Mouse (Mus musculus) embryonic facial prominence, embryonic 13.5 days (tissue): Measurements from ENCODE around the gene Wdr38. TPM values are rescaled to one million over a fixed set of nuclear protein-coding genes. Genes with fewer than 3 reads are reported as not detected.

Source experiments
- ATAC-seq: fragments of 200-750 bp; cut with Nextera tagmentation; 2 replicates; pipeline ENCODE4 v1.8.0; 2017; ENCODE audit warnings: low read depth; ENCODE audit not compliant: insufficient number of reproducible peaks, insufficient read depth, low FRiP score, low TSS enrichment
- H3K27ac ChIP-seq: fragments of 300-500 bp; sonication (generic); 2 replicates; pipeline ENCODE4 v1.5.1; 2015; ENCODE audit warnings: moderate library complexity, mild to moderate bottlenecking, inconsistent platforms
- H3K27me3 ChIP-seq: fragments of 300-500 bp; sonication (generic); 2 replicates; pipeline ENCODE4 v1.6.1; 2015; ENCODE audit warnings: mild to moderate bottlenecking, inconsistent platforms
- H3K36me3 ChIP-seq: fragments of 300-500 bp; sonication (generic); 2 replicates; pipeline ENCODE4 v1.6.1; 2015; ENCODE audit warnings: mild to moderate bottlenecking, inconsistent platforms
- H3K4me1 ChIP-seq: fragments of 300-500 bp; sonication (generic); 2 replicates; pipeline ENCODE4 v1.6.1; 2015; ENCODE audit warnings: inconsistent platforms
- H3K4me2 ChIP-seq: fragments of 300-500 bp; sonication (generic); 2 replicates; pipeline ENCODE4 v1.6.1; 2015; ENCODE audit warnings: moderate library complexity, mild to moderate bottlenecking, inconsistent platforms
- H3K4me3 ChIP-seq: fragments of 300-500 bp; sonication (generic); 2 replicates; pipeline ENCODE4 v1.5.1; 2015; ENCODE audit warnings: mild to moderate bottlenecking, inconsistent platforms
- H3K9ac ChIP-seq: fragments of 300-500 bp; sonication (generic); 2 replicates; pipeline ENCODE4 v1.6.1; 2015; ENCODE audit warnings: mild to moderate bottlenecking, inconsistent platforms
- H3K9me3 ChIP-seq: fragments of 300-500 bp; sonication (generic); 2 replicates; pipeline ENCODE4 v1.6.1; 2016; ENCODE audit warnings: inconsistent platforms
- WGBS: fragments of 180-500 bp; shearing (Covaris S2); methylation state at CpG from one replicate; pipeline ENCODE4 v1.1.7; 2015; ENCODE audit warnings: mixed read lengths; 5-methylcytosine and 5-hydroxymethylcytosine counted together
- polyA plus RNA-seq: library from polyadenylated mRNA; unstranded; fragments of >200 nt; fragmentation: Nextera tagmentation; extraction: Ambion mirVana; gene quantifications from 2 replicates; pipeline ENCODE4 v1.2.1, GENCODE M21; 2015

The Wdr38 gene
- polyA plus RNA-seq, 1 experiment from 2014 or later = 2.0 TPM

DNA sequence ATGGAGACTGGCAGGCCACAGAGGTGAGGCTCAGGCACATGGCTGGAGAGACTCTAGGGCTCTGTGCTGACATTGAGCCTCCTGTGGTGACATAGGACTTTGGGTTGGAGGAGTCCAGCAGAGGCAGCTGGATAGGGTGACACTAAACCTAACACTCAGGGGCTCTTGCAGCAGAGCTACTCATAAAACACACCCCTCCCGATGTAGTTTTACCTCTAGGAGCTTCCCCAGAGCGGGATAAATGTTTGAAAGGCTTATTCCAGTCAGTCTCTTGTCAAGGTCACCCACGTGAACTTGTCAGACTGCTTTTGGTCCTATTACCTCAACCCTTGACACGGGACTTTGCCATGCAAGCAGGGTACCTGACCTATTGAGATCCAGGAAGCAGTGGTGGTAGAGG lies 2.1 kb downstream of the Wdr38 start:
- Histone ChIP-seq H3K9me3 (no peaks in the 10 kb centered on the region), H3K4me2 (no peak overlapping the region), H3K36me3 (peaks cover 45% of the 10 kb centered on the region), H3K9ac (no peak overlapping the region), H3K4me1 (peaks cover 28% of the 10 kb centered on the region), H3K27ac (no peak overlapping the region), H3K27me3 (no peaks in the 10 kb centered on the region), H3K4me3 (no peak overlapping the region)
- WGBS = 54% methylated on average over 4 of the region's 4 CpGs
- ATAC-seq = no peak

DNA sequence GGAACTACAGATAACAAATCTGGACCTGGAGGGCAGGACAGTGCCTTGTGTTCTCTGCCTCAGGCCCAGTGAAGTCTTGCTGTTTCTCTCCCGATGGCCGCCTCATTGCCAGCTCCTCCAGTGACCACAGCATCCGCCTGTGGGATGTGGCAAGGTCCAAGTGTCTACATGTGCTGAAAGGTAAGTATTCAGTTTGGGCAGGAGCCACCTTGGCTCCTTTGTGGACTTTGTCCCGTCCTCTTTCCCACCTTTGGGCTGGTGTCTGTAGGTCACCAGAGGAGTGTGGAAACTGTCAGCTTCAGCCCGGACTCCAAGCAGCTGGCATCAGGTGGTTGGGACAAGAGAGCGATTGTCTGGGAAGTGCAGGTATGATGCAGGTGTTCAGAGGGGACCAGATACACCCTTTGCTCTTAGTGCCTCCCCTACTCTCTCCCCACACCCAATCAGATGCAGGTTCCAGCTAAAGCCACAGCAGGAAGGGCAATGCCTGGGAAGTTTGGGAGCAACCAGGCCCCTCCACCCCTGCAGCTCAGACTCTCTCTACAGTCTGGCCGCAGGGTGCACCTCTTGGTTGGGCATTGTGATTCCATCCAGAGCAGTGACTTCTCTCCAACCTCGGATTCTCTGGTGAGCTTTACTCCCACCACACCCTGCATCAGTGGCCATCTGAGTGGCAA lies 2.8 kb downstream of the Wdr38 start:
- no peak overlapping the region for H3K4me2 ChIP-seq
- H3K4me1 ChIP-seq = peaks cover 28% of the 10 kb centered on the region
- no peak overlapping the region for H3K4me3 ChIP-seq
- H3K9ac ChIP-seq = no peak overlapping the region
- peaks cover 45% of the 10 kb centered on the region for H3K36me3 ChIP-seq
- WGBS = 67% methylated on average over 8 of the region's 8 CpGs
- no peak overlapping the region for H3K27ac ChIP-seq
- H3K9me3 ChIP-seq = no peaks in the 10 kb centered on the region
- H3K27me3 ChIP-seq = no peaks in the 10 kb centered on the region
- ATAC-seq = no peak

DNA sequence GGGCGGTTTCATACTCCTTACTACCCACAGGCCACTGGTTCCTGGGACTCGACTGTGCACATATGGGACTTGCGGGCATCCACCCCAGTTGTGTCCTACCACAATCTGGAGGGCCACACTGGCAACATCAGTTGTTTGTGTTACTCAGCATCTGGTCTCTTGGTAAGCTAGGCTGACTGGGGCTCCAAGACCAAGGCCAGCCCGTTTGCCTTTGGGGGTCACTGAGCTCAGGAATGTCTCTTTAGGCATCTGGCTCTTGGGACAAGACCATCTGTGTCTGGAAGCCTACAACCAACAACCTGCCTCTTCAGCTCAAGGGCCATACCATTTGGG lies 3.3 kb downstream of the Wdr38 start:
- Histone ChIP-seq H3K9ac (no peak overlapping the region), H3K27ac (no peak overlapping the region), H3K36me3 (peaks cover 45% of the 10 kb centered on the region), H3K4me3 (no peak overlapping the region), H3K9me3 (no peaks in the 10 kb centered on the region), H3K4me2 (no peak overlapping the region), H3K27me3 (no peaks in the 10 kb centered on the region), H3K4me1 (peaks cover 28% of the 10 kb centered on the region)
- 83% methylated on average over 4 of the region's 4 CpGs for WGBS
- no peak for ATAC-seq

DNA sequence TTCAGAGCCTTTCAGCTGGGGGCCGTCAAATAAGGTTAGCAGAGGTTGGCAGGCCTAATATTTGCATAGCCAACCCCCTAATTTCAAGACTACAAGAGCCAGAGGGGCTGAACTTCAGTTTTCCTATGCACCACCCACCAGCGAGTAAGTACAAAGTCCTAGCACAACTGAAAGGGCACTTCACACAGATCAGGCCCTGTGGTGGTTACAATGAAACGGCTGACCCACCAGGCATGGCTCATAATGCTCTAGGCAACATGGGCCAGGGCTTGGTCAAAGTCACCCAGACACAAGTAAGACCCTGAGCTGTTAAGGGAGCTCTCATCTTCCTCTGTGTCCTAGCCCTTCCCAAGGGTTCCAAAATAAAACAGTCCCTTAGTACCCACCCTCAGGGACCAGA lies 4.6 kb downstream of the Wdr38 start:
- Histone ChIP-seq H3K9ac (no peak overlapping the region; the same call in 1 of the 2 replicates), H3K27me3 (no peaks in the 10 kb centered on the region), H3K4me2 (no peak overlapping the region), H3K4me3 (no peak overlapping the region), H3K9me3 (no peaks in the 10 kb centered on the region), H3K4me1 (peaks cover 35% of the 10 kb centered on the region), H3K27ac (no peak overlapping the region), H3K36me3 (peaks cover 45% of the 10 kb centered on the region)
- WGBS = 83% methylated on average over 3 of the region's 3 CpGs
- no peak for ATAC-seq

DNA sequence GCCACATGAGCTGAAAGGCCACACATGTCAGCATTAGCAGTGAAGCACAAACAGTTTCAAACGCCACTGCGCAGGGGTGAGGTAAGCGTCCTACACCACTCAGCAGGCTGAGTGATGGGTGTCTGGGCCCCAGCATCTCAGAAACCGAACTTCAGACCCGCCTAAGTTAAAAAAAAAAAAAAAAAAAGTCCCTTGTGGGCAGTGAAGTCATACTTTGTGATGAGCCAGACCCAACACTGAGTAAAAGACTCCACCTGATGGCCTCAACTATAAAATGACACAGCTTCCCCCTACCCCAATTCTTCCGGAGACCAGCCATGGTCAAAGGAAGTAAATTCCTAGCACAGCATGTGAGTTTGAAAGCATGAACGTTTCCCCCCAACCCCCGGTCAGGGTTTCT lies 5.8 kb downstream of the Wdr38 start:
- Histone ChIP-seq H3K9me3 (no peaks in the 10 kb centered on the region), H3K36me3 (peaks cover 45% of the 10 kb centered on the region), H3K27ac (no peak overlapping the region), H3K27me3 (no peaks in the 10 kb centered on the region), H3K4me2 (peak overlapping the region; percentile 87), H3K9ac (peak overlapping the region; percentile 94), H3K4me1 (peaks cover 34% of the 10 kb centered on the region), H3K4me3 (peak overlapping the region; percentile 65)
- 55% methylated on average over 8 of the region's 8 CpGs for WGBS
- no peak for ATAC-seq

DNA sequence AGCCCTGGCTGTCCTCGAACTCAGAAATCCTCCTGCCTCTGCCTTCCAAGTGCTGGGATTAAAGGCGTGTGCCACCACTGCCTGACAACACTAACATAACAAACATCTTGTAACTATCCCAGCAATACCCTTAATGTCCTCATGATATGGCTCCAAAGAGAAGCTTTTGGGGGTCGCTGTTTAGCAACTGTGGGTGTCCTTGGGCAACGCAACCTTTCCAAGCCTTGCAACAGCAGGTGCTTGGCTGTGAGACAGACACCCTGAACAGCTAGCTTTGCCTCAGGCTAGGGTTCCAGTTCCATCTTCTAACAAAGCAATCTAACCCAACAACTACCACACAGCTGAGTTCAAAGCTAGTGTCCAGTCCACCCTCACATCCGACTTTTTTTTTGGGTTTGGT lies 6.2 kb downstream of the Wdr38 start:
- H3K4me1 ChIP-seq = peaks cover 30% of the 10 kb centered on the region
- H3K9ac ChIP-seq = peak overlapping the region; percentile 94
- peaks cover 45% of the 10 kb centered on the region for H3K36me3 ChIP-seq

DNA sequence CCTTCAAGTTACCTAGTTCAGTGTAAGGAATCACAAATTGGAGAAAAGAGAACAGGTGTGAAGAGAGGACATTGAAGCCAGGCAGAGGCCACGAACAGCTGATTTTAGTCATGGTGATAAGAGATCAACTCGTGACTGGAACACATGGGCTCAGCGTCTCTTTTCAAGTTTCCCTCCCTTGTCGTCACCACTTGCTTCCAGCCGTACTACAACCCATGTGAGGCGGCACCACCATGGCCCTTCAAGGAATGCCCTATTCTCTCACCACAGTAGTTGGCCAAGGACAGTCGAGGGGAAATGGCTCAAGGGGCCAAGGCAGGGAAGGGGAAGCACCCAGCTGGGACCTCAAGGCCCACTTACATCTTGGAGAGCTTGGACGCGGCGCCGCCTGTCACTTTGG lies 7.1 kb downstream of the Wdr38 start:
- ATAC-seq = no peak
- Histone ChIP-seq H3K36me3 (peaks cover 45% of the 10 kb centered on the region), H3K27me3 (no peaks in the 10 kb centered on the region), H3K4me1 (peaks cover 36% of the 10 kb centered on the region), H3K27ac (peak overlapping the region; percentile 91), H3K9me3 (no peaks in the 10 kb centered on the region), H3K4me3 (peak overlapping the region; percentile 65), H3K4me2 (peak overlapping the region; percentile 87), H3K9ac (peak overlapping the region; percentile 94)
- WGBS = under 1% methylated on average over 11 of the region's 11 CpGs

More for the DNA sequence above, 6.2 kb downstream of the Wdr38 start:
- Histone ChIP-seq H3K27me3 (no peaks in the 10 kb centered on the region), H3K4me3 (peak overlapping the region; percentile 65), H3K27ac (no peak overlapping the region), H3K9me3 (no peaks in the 10 kb centered on the region), H3K4me2 (peak overlapping the region; percentile 87)
- ATAC-seq = no peak
- 67% methylated on average over 5 of the region's 5 CpGs for WGBS

DNA sequence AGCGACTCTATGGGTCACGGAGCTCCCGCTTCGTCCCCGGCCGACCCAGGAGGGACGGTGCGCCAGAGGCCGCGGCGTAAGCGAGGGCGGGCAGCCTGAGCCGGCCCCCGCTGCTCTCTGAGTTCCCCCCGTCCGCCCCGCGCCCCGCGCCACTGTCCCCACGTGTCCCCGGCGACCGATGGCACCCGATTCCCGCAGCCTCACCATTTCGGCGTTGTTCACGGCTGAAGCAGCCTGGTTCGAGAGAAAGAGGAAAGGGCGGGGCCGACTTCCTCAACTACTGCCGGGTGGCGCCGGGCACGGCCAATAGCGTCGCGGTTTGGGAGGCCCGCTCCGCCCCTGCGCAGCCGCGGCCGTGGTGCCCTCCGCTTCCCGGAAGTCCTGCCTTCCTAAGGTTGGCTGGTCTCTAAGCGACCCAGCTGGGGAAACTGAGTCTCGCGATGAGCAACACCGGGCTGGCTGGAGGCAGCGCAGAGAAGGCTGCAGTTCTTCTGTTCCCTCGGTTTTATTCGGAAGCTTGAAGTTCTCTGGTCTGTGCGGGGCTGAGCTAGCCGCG lies 7.7 kb downstream of the Wdr38 start, which contains the start of gene Arpc5l:
TSS of gene Arpc5l (plus strand) at position 469 of the 556 bp plus-strand sequence.
- H3K9me3 ChIP-seq = no peaks in the 10 kb centered on the region
- under 1% methylated on average over 58 of the region's 58 CpGs for WGBS
- peaks cover 40% of the 10 kb centered on the region for H3K36me3 ChIP-seq
- peak within 1 kb of the TSS; percentile 91 for H3K27ac ChIP-seq
- peak within 1 kb of the TSS; percentile 94 for H3K9ac ChIP-seq
- peak within 1 kb of the TSS; percentile 65 for H3K4me3 ChIP-seq
- peaks cover 41% of the 10 kb centered on the region for H3K4me1 ChIP-seq
- peak within 1 kb of the TSS; percentile 87 for H3K4me2 ChIP-seq
- no peaks in the 10 kb centered on the region for H3K27me3 ChIP-seq
- peak; percentile 82 for ATAC-seq

DNA sequence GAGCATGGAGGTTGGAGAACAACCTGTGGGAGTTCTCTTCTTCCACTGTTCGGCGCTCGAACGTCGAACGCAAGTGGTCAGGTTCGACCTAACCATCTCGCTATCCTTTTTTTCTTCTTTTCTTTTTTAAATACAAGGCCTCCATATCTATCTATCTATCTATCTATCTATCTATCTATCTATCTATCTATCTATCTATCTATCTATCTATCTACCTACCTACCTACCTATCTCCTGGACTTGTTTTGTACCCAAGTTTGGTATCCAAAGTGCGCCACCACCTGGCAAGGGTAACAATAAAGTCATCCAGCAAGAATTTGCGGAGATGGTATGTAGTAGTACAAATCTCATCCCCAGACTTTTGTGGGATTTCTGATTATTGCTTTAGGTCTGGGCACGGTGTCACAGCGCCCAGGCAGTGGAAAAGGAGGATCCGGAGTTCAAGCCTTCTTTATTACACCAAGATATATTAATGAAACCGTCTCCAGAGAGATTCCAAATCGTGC lies 8.4 kb downstream of the Wdr38 start, which contains the start of gene Rpl35:
TSS of gene Rpl35 (minus strand) at position 51 of the 506 bp plus-strand sequence.
- H3K9ac ChIP-seq = peak within 1 kb of the TSS; percentile 94
- peak within 1 kb of the TSS; percentile 91 for H3K27ac ChIP-seq
- peaks cover 45% of the 10 kb centered on the region for H3K4me1 ChIP-seq
- WGBS = 13% methylated on average over 15 of the region's 15 CpGs
- no peaks in the 10 kb centered on the region for H3K9me3 ChIP-seq
- peak within 1 kb of the TSS; percentile 87 for H3K4me2 ChIP-seq
- H3K4me3 ChIP-seq = peak within 1 kb of the TSS; percentile 65
- no peaks in the 10 kb centered on the region for H3K27me3 ChIP-seq
- ATAC-seq = no peak
- peaks cover 35% of the 10 kb centered on the region for H3K36me3 ChIP-seq

DNA sequence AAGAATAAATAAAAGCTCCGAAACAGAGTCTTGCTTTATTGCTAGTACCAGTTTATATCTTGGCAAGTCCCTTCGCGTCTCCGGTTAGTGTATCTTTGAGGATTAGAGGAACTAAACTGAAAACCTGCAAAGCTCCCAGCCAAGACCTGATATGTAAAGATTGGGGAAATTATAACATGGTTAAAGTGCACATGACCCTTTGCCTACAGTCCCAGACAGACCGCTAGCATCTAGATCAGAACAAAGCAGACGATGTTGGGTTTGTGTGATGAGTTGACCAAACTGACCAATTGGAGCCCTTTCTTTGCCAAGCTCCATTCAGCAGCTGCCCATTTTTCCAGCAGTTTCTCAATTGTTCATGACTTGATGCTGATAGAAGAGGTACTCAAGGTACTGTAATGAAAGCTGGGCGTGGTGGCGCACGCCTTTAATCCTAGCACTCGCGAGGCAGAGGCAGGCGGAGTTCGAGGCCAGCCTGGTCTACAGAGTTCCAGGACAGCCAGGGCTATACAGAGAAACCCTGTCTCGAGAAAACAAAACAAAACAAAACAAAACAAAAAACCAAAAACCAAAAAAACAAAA lies 9.0 kb downstream of the Wdr38 start:
- H3K4me2 ChIP-seq = peak overlapping the region; percentile 87
- WGBS = 91% methylated on average over 14 of the region's 14 CpGs
- no peak for ATAC-seq
- no peaks in the 10 kb centered on the region for H3K9me3 ChIP-seq
- peaks cover 29% of the 10 kb centered on the region for H3K36me3 ChIP-seq
- H3K9ac ChIP-seq = peak overlapping the region; percentile 94
- H3K27me3 ChIP-seq = no peaks in the 10 kb centered on the region
- peak overlapping the region; percentile 65 for H3K4me3 ChIP-seq
- H3K27ac ChIP-seq = no peak overlapping the region
- H3K4me1 ChIP-seq = peaks cover 49% of the 10 kb centered on the region

DNA sequence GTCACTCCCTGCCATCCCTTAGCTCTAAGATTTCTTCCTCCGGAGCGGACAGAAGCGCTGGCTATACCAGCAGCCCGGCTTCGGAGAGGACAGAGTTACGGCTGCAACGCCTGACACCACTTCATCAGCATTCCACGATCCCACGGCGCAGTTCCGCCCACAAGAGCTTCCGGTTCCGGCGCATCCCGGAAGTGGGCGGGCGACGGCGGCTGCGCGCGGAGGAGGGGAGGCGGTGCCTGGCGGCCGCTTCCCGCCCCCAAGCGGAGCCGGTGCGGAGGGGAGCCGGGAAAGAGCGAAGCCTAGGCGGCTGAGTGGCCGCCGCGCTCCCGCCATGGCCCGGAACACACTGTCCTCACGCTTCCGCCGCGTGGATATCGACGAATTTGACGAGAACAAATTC lies 10.6 kb downstream of the Wdr38 start:
- whole genome bisulfite sequencing = under 1% methylated on average over 42 of the region's 44 CpGs
- peak overlapping the region; percentile 93 for H3K9ac ChIP-seq

More for the DNA sequence above, 10.6 kb downstream of the Wdr38 start:
- H3K27ac ChIP-seq = peak overlapping the region; percentile 94
- peak overlapping the region; percentile 92 for H3K4me2 ChIP-seq
- ATAC-seq = peak; percentile 86
- peak overlapping the region; percentile 95 for H3K4me3 ChIP-seq
- H3K9me3 ChIP-seq = no peaks in the 10 kb centered on the region
- H3K36me3 ChIP-seq = peaks cover 26% of the 10 kb centered on the region
- H3K4me1 ChIP-seq = peaks cover 44% of the 10 kb centered on the region
- no peaks in the 10 kb centered on the region for H3K27me3 ChIP-seq
